Mouse (Mus musculus) forelimb bud, embryonic 11.5 days (tissue): ENCODE measurements around the gene Wfdc11.
"Not testable (repeated sequence)": the region's sequence is repeated elsewhere in the genome, so short reads cannot be mapped to it uniquely, and the experiment has no call there.

Source experiments
- DNase-seq: peaks from one replicate; pipeline ENCODE4 v3.0.0-alpha.2; 2012; ENCODE audit warnings: low read depth, low spot score

Gene Wfdc11

GRCm38 (mm10) chr2:164641129-164641528 is 32.8 kb downstream of the Wfdc11 start:
- no peak for DNase-seq

- DNase-seq, result no peak
These were observed 35.2 kb downstream of the Wfdc11 start, which contains the start of gene Wfdc16 for GRCm38 (mm10) chr2:164638696-164639095. Gene Wfdc16 (minus strand): TSS chr2:164638796.

GRCm38 (mm10) chr2:164635266-164635665 is 38.6 kb downstream of the Wfdc11 start:
- DNase-seq, result no peak

GRCm38 (mm10) chr2:164621775-164622174 is 52.1 kb downstream of the Wfdc11 start:
- no peak for DNase-seq

GRCm38 (mm10) chr2:164619050-164619449 is 54.8 kb downstream of the Wfdc11 start:
- DNase-seq, result no peak

GRCm38 (mm10) chr2:164615386-164615785 is 58.5 kb downstream of the Wfdc11 start:
- no peak for DNase-seq

GRCm38 (mm10) chr2:164613471-164613870 is 60.4 kb downstream of the Wfdc11 start, which contains the start of the genes Wfdc6b and Wfdc8:
Gene Wfdc6b (plus strand): TSS chr2:164613522.
Gene Wfdc8 (minus strand): TSS chr2:164613626.
- DNase-seq, result not testable (repeated sequence)
